ENCODE assay signal across 8 mouse cellular contexts in the genomic region with DNA sequence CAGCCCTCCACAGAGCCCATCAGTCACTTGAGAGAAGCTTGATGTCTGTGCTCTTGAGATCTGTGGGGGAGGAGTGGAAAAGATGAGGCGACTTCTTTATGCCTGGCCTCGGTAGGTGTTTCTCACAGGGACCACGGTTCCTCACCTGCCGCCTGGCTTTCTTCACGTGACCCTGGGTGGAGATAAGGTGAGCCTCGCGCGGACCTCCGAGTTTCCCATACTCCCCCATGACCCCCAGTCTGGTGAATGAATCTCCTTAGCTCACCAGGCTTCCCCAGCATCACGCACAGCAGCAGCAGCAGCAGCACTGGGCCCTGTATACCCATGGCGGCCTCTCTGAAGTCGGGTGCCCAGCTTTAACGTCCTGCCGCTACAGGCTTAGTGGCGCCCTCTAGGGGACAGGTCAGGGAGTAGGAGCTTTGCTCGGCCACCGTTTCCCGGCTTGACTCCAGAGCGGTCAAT. TPM values are rescaled to one million over a fixed set of nuclear protein-coding genes. Genes with fewer than 3 reads are reported as not detected.
DNase-seq lines count a peak whose midpoint lies in the region; ATAC-seq and TF ChIP-seq lines count a peak whose summit lies in the region.

TSS of gene Prss32 (plus strand) at position 44 of the 462 bp plus-strand sequence.
TSS of gene Prss41 (minus strand) at position 361 of the 462 bp plus-strand sequence.

- DNase-seq in left cerebral cortex, postnatal 4 days = peak; percentile 59
- DNase-seq in left cerebral cortex, adult 9 months (ENCODE audit: low spot score in 2 of 2) = no peak
- DNase-seq in cerebellum, adult 2 months = peak; percentile 61 to 67
- DNase-seq in liver, embryonic 14.5 days (ENCODE audit: low read depth in 3 of 3, low spot score in 3 of 3) = peak in 2 of 3 experiments; percentile 53 to 55
- DNase-seq in natural killer cell, adult 2 months (ENCODE audit: low spot score in 2 of 2) = peak; percentile 57 to 72
- DNase-seq in thymus, postnatal 25 days = peak; percentile 70

- no peaks in the 10 kb centered on the region for H3K27me3 ChIP-seq in cerebellum, adult 2 months (ENCODE audit: control insufficient read depth, insufficient read depth, low read length)
- H3K27me3 ChIP-seq in forebrain, embryonic 15.5 days = no peaks in the 10 kb centered on the region
- H3K27me3 ChIP-seq in liver, embryonic 14.5 days (ENCODE audit: control insufficient read depth, insufficient read depth, low read length) = no peaks in the 10 kb centered on the region

- ATAC-seq in forebrain, embryonic 15.5 days (replicated peaks) = no peak
- ATAC-seq in inflammation-experienced regulatory T-cells, adult 6 months = peak; percentile 94
- peak; percentile 37; the same call in 1 of the 2 replicates for ATAC-seq in liver, embryonic 14.5 days (ENCODE audit: insufficient read depth)

- WGBS in cerebellum, adult 2 months = 18% methylated on average over 19 of the region's 19 CpGs
- 12% methylated on average over 19 of the region's 19 CpGs for WGBS in forebrain, embryonic 15.5 days
- WGBS in liver, embryonic 14.5 days (ENCODE audit: insufficient replicate concordance) = 19% methylated on average over 19 of the region's 19 CpGs

- H3K36me3 ChIP-seq in forebrain, embryonic 15.5 days = no peaks in the 10 kb centered on the region
- no peaks in the 10 kb centered on the region for H3K36me3 ChIP-seq in liver, embryonic 14.5 days (replicated peaks; ENCODE audit: control insufficient read depth, insufficient read depth, low read depth)

- TF ChIP-seq EP300 in liver, embryonic 14.5 days (IDR thresholded peaks at IDR 0.05; ENCODE audit: low read depth) = no peak

- H3K4me1 ChIP-seq in cerebellum, adult 2 months (ENCODE audit: control insufficient read depth, insufficient read depth, low read length) = no peaks in the 10 kb centered on the region
- H3K4me1 ChIP-seq in forebrain, embryonic 15.5 days = no peaks in the 10 kb centered on the region
- no peaks in the 10 kb centered on the region for H3K4me1 ChIP-seq in liver, embryonic 14.5 days (replicated peaks; ENCODE audit: control insufficient read depth in 2 of 2, insufficient read depth in 2 of 2, low read length in 1 of 2)

- H3K9me3 ChIP-seq in forebrain, embryonic 15.5 days = no peaks in the 10 kb centered on the region
- no peaks in the 10 kb centered on the region for H3K9me3 ChIP-seq in liver, embryonic 14.5 days (ENCODE audit: control insufficient read depth, low read length)

- H3K27ac ChIP-seq in cerebellum, adult 2 months (ENCODE audit: insufficient read depth, low read length) = no peak within 1 kb of the TSS
- H3K27ac ChIP-seq in forebrain, embryonic 15.5 days (replicated peaks) = no peak within 1 kb of the TSS
- no peak within 1 kb of the TSS for H3K27ac ChIP-seq in liver, embryonic 14.5 days

- H3K9ac ChIP-seq in forebrain, embryonic 15.5 days (replicated peaks) = no peak within 1 kb of the TSS
- H3K9ac ChIP-seq in liver, embryonic 14.5 days (replicated peaks) = no peak within 1 kb of the TSS

- peak within 1 kb of the TSS; percentile 9 for H3K4me3 ChIP-seq in cerebellum, adult 2 months (replicated peaks; ENCODE audit: insufficient read depth, low read depth, low read length)
- no peak within 1 kb of the TSS for H3K4me3 ChIP-seq in forebrain, embryonic 15.5 days
- peak within 1 kb of the TSS; percentile 1 to 22; a peak in 1 of 4 replicates for H3K4me3 ChIP-seq in liver, embryonic 14.5 days (ENCODE audit: insufficient read depth in 1 of 2, low read depth in 2 of 2, low read length in 2 of 2)

- TF ChIP-seq POLR2A in cerebellum, adult 2 months (IDR thresholded peaks at IDR 0.05; ENCODE audit: borderline replicate concordance, insufficient read depth, low read length) = no peak

- peak; percentile 60; the same call in 1 of the 2 replicates for TF ChIP-seq CTCF in cerebellum, adult 2 months (IDR thresholded peaks at IDR 0.05; ENCODE audit: borderline replicate concordance, insufficient read depth, low read depth, low read length)
- peak; percentile 93 for TF ChIP-seq CTCF in liver, embryonic 14.5 days (IDR thresholded peaks at IDR 0.05; ENCODE audit: low read depth)

- H3K4me2 ChIP-seq in forebrain, embryonic 15.5 days (replicated peaks) = peak within 1 kb of the TSS; percentile 19
- H3K4me2 ChIP-seq in liver, embryonic 14.5 days (ENCODE audit: low read depth) = peak within 1 kb of the TSS; percentile 48

- intact Hi-C loops in left cerebral cortex, postnatal 4 days (cut with DNase I) = no loop called here

RNA-seq across cellular contexts. Expression of gene Prss32, which starts in this region (rescaled TPM):
- 1 to 10 TPM in 1 of 2 experiments, under 1 TPM in 1; 0.74 to 1.4 TPM for total RNA-seq in left cerebral cortex, postnatal 4 days (2021)
- polyA plus RNA-seq in cerebellum, adult 2 months (2012; rRNA removed) = not detected in 2 replicates
- polyA plus RNA-seq in forebrain, embryonic 15.5 days (2015; fragmentation: Nextera tagmentation; extraction: Ambion mirVana) = not detected in 2 replicates
- polyA plus RNA-seq in inflammation-experienced regulatory T-cells, adult 6 months (2017; shearing (Covaris generic)) = 1 to 10 TPM in 1 of 3 experiments, under 1 TPM in 1, not detected in 1; 0.34 to 1.1 TPM
- 0.06 TPM in 1 of 2 replicates, not detected in the other for polyA plus RNA-seq in liver, embryonic 14.5 days (2012; rRNA removed)
- polyA plus RNA-seq in liver, embryonic 14.5 days (2014; fragmentation: Nextera tagmentation; extraction: Ambion mirVana) = not detected in 2 replicates

RNA-seq across cellular contexts. Expression of gene Prss41, which starts in this region (rescaled TPM):
- 1 to 10 TPM; 3.8 to 4.7 TPM for total RNA-seq in left cerebral cortex, postnatal 4 days (2021)
- 1.6 and 2.3 TPM in 2 replicates for polyA plus RNA-seq in cerebellum, adult 2 months (2012; rRNA removed)
- 0.52 and 1.0 TPM in 2 replicates for polyA plus RNA-seq in forebrain, embryonic 15.5 days (2015; fragmentation: Nextera tagmentation; extraction: Ambion mirVana)
- 10 to 100 TPM in 2 of 3 experiments, 1 to 10 TPM in 1; 3.9 to 19.1 (median 13.6) TPM for polyA plus RNA-seq in inflammation-experienced regulatory T-cells, adult 6 months (2017; shearing (Covaris generic))
- polyA plus RNA-seq in liver, embryonic 14.5 days (2012; rRNA removed) = 0.09 and 0.18 TPM in 2 replicates
- polyA plus RNA-seq in liver, embryonic 14.5 days (2014; fragmentation: Nextera tagmentation; extraction: Ambion mirVana) = 0.06 TPM in 1 of 2 replicates, not detected in the other

Comparison
In these comparisons a context has a peak if more than half of its experiments do, and no peak if none do; other contexts are left out.
1. DNase-seq: peak in left cerebral cortex, postnatal 4 days (single experiment), cerebellum, adult 2 months (2 of 2), natural killer cell, adult 2 months (2 of 2) and thymus, postnatal 25 days (single experiment); none in left cerebral cortex, adult 9 months (0 of 2).
2. Peak in DNase-seq, ATAC-seq, H3K4me3 ChIP-seq and H3K4me2 ChIP-seq in liver, embryonic 14.5 days; RNA of the genes that start here not detected or under 1 TPM.